In the genomic region with DNA sequence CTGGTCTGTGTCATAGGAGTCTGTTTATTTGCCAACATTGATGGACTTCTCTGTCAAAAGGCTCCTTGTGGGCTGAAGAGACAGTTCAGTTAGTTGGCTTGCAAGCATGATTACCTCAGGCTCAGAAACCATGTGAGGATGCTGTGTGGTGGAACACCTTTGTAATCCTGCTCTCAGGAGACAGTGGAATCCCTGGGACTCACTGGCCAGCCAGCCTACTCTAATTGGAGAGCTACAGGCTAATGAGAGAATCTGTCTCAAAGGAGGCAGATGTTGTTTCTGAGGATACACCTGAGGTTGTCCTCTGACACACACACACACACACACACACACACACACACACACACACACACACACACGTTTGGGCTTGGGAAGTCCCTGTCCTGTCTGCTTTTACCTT, we compare ENCODE assay signal across 33 mouse cellular contexts.
"Had no signal": no experiment of that assay in that cellular context is flagged by ENCODE, and none has a peak within 500 bp of the region (broad histone marks: within the 10 kb centered on the region; RNA-seq: fewer than 3 reads in every experiment).

No protein-coding gene starts in this region.

- H3K9ac ChIP-seq: heart, embryonic 12.5 days; heart, embryonic 13.5 days; heart, embryonic 15.5 days; hindbrain, embryonic 12.5 days; hindbrain, embryonic 13.5 days; hindbrain, embryonic 14.5 days; hindbrain, embryonic 15.5 days; intestine, embryonic 15.5 days; kidney, embryonic 15.5 days had no signal

- H3K9me3 ChIP-seq: heart, embryonic 12.5 days; heart, embryonic 13.5 days; heart, embryonic 15.5 days; hindbrain, embryonic 10.5 days; hindbrain, embryonic 12.5 days; hindbrain, embryonic 13.5 days; hindbrain, embryonic 15.5 days; intestine, embryonic 15.5 days; kidney, embryonic 15.5 days had no signal

- H3K4me3 ChIP-seq: heart, embryonic 12.5 days; heart, embryonic 13.5 days; heart, embryonic 15.5 days; hindbrain, embryonic 10.5 days; hindbrain, embryonic 12.5 days; hindbrain, embryonic 13.5 days; hindbrain, embryonic 15.5 days; intestine, embryonic 15.5 days; kidney, embryonic 15.5 days; layer of hippocampus, adult 2 months; left cerebral cortex, adult 2 months had no signal

- H3K27ac ChIP-seq: heart, embryonic 13.5 days; heart, embryonic 15.5 days; hindbrain, embryonic 10.5 days; hindbrain, embryonic 12.5 days; hindbrain, embryonic 13.5 days; hindbrain, embryonic 14.5 days; hindbrain, embryonic 15.5 days; hindbrain, postnatal 0 days; intestine, embryonic 15.5 days; kidney, embryonic 15.5 days; kidney, postnatal 0 days; layer of hippocampus, adult 2 months; left cerebral cortex, adult 2 months had no signal

- H3K4me1 ChIP-seq: hindbrain, embryonic 12.5 days; hindbrain, embryonic 13.5 days; hindbrain, embryonic 15.5 days; intestine, embryonic 15.5 days; kidney, embryonic 15.5 days had no signal

- H3K4me2 ChIP-seq: heart, embryonic 12.5 days; heart, embryonic 13.5 days; heart, embryonic 15.5 days; hindbrain, embryonic 12.5 days; hindbrain, embryonic 13.5 days; hindbrain, embryonic 14.5 days; hindbrain, embryonic 15.5 days; intestine, embryonic 15.5 days; kidney, embryonic 15.5 days had no signal

- DNase-seq: heart, postnatal 10 days; heart, postnatal 14 days; heart, postnatal 36 days; heart, postnatal 4 days; kidney, adult 11 months; kidney, adult 18-20 months; kidney, adult 2 months; kidney, adult 8-10 months; kidney, adult 9 months; kidney, postnatal 10 days; kidney, postnatal 14 days; kidney, postnatal 25 days; kidney, postnatal 36 days; kidney, postnatal 4 days; layer of hippocampus, adult 9-11 months; layer of hippocampus, postnatal 36 days had no signal

- ATAC-seq: hindbrain, embryonic 16.5 days; hindbrain, postnatal 0 days; inflammation-experienced regulatory T-cells, adult 6 months; intestine, embryonic 15.5 days; intestine, embryonic 16.5 days had no signal

- H3K27me3 ChIP-seq: heart, embryonic 12.5 days; heart, embryonic 13.5 days; heart, embryonic 15.5 days; hindbrain, embryonic 12.5 days; hindbrain, embryonic 13.5 days; hindbrain, embryonic 15.5 days; intestine, embryonic 15.5 days; kidney, embryonic 15.5 days had no signal

- H3K36me3 ChIP-seq: heart, embryonic 12.5 days; heart, embryonic 13.5 days; heart, embryonic 15.5 days; hindbrain, embryonic 10.5 days; hindbrain, embryonic 12.5 days; hindbrain, embryonic 13.5 days; hindbrain, embryonic 15.5 days; intestine, embryonic 15.5 days; kidney, embryonic 15.5 days had no signal
